Comparison of ENCODE assay signal across 12 mouse cellular contexts in genomic region chr13:63304124-63304792, GRCm38 (mm10).
A peak's percentile ranks its signal among the peaks of the same experiment; 100 is the strongest.
DNase-seq lines count a peak whose midpoint lies in the region; ATAC-seq lines count a peak whose summit lies in the region.
"Had no signal": no experiment of that assay in that cellular context is flagged by ENCODE, and none has a peak within 500 bp of the region (broad histone marks: within the 10 kb centered on the region; RNA-seq: fewer than 3 reads in every experiment).

No protein-coding gene starts in this region.

- H3K4me1 ChIP-seq in heart, embryonic 10.5 days, result peaks cover 17% of the 10 kb centered on the region
- peaks cover 19% of the 10 kb centered on the region for H3K4me1 ChIP-seq in stomach, embryonic 16.5 days (ENCODE audit: control insufficient read depth, insufficient read depth, low read length)

- no peak overlapping the region for H3K27ac ChIP-seq in heart, embryonic 10.5 days
- H3K27ac ChIP-seq in stomach, embryonic 16.5 days (ENCODE audit: low read length), result peak overlapping the region; percentile 59

- H3K9me3 ChIP-seq in heart, embryonic 10.5 days, result no peaks in the 10 kb centered on the region
- H3K9me3 ChIP-seq in stomach, embryonic 16.5 days (replicated peaks; ENCODE audit: control insufficient read depth, low read length), result no peaks in the 10 kb centered on the region
- H3K9me3 ChIP-seq: forebrain, embryonic 10.5 days had no signal

- peaks cover 64% of the 10 kb centered on the region for H3K36me3 ChIP-seq in heart, embryonic 10.5 days
- peaks cover 20% of the 10 kb centered on the region; the same call in 1 of the 2 replicates for H3K36me3 ChIP-seq in stomach, embryonic 16.5 days (ENCODE audit: control insufficient read depth, insufficient read depth, low read length)

- no peak overlapping the region for H3K4me2 ChIP-seq in stomach, embryonic 16.5 days (ENCODE audit: low read depth, low read length)

- DNase-seq in heart, adult 11 months, result peak; percentile 96
- DNase-seq in heart, embryonic 10.5 days (ENCODE audit: low spot score), result no peak
- peak; percentile 6 for DNase-seq in ovary, postnatal 36 days (ENCODE audit: low spot score)
- DNase-seq in ovary, postnatal 14 days (ENCODE audit: low spot score), result no peak
- peak; percentile 53 for DNase-seq in kidney, postnatal 10 days
- no peak for DNase-seq in gastrocnemius, adult 8-10 months (ENCODE audit: low spot score in 2 of 2)
- DNase-seq: cerebellum, adult 8-10 months; right cerebral cortex, postnatal 4 days; thymus, postnatal 36 days had no signal

- no peak overlapping the region for H3K9ac ChIP-seq in stomach, embryonic 16.5 days (ENCODE audit: low read length)

- ATAC-seq in stomach, embryonic 16.5 days (ENCODE audit: insufficient read depth, low FRiP score), result peak; percentile 22; the same call in 1 of the 2 replicates
- no peak for ATAC-seq in activated CD4-positive, CD25-positive, alpha-beta regulatory T cell, adult 4 months

- H3K27me3 ChIP-seq in heart, embryonic 10.5 days (ENCODE audit: insufficient read depth, poor library complexity, severe bottlenecking), result no peaks in the 10 kb centered on the region
- no peaks in the 10 kb centered on the region for H3K27me3 ChIP-seq in stomach, embryonic 16.5 days (ENCODE audit: control insufficient read depth, insufficient read depth, low read length)

- no peak overlapping the region for H3K4me3 ChIP-seq in heart, embryonic 10.5 days
- H3K4me3 ChIP-seq in stomach, embryonic 16.5 days (replicated peaks; ENCODE audit: low read length), result no peak overlapping the region
- H3K4me3 ChIP-seq: forebrain, embryonic 10.5 days had no signal

- WGBS in heart, embryonic 10.5 days, result 57% methylated on average over 6 of the region's 6 CpGs
- 54% methylated on average over 6 of the region's 6 CpGs for WGBS in stomach, embryonic 16.5 days

Comparison
In these comparisons a context has a peak if more than half of its experiments do, and no peak if none do; other contexts are left out.
1. DNase-seq: peak in heart, adult 11 months (single experiment), ovary, postnatal 36 days (single experiment) and kidney, postnatal 10 days (single experiment); none in heart, embryonic 10.5 days (single experiment), ovary, postnatal 14 days (single experiment) and gastrocnemius, adult 8-10 months (0 of 2).